Mouse (Mus musculus) midbrain, embryonic 14.5 days (tissue): ENCODE measurements around the gene Cdc14a. TPM values are rescaled to one million over a fixed set of nuclear protein-coding genes. Genes with fewer than 3 reads are reported as not detected.

ENCODE experiments used
- ATAC-seq: fragments of 200-750 bp; cut with Nextera tagmentation; 2 replicates; pipeline ENCODE4 v1.8.0; 2017; ENCODE audit warnings: moderate number of reproducible peaks, moderate library complexity; ENCODE audit not compliant: low FRiP score, low TSS enrichment
- DNase-seq: peaks from one replicate; pipeline ENCODE4 v3.0.0-alpha.2; 2015
- H3K27ac ChIP-seq: fragments of 300-500 bp; sonication (generic); replicated peaks from 2 replicates; pipeline ENCODE4 v1.5.1; 2014; ENCODE audit warnings: mild to moderate bottlenecking, low read depth, low read length, moderate library complexity
- H3K27me3 ChIP-seq: fragments of 300-500 bp; sonication (generic); 2 replicates; pipeline ENCODE4 v1.6.1; 2014; ENCODE audit warnings: low read length, control low read depth, mixed read lengths; ENCODE audit not compliant: control insufficient read depth, insufficient read depth
- H3K36me3 ChIP-seq: fragments of 300-500 bp; sonication (generic); 2 replicates; pipeline ENCODE4 v1.6.1; 2014; ENCODE audit warnings: low read length, control low read depth; ENCODE audit not compliant: control insufficient read depth, insufficient read depth
- H3K4me1 ChIP-seq: fragments of 300-500 bp; sonication (generic); 2 replicates; pipeline ENCODE4 v1.6.1; 2014; ENCODE audit warnings: mild to moderate bottlenecking, antibody characterized with exemption, low read length, control low read depth; ENCODE audit not compliant: control insufficient read depth, insufficient read depth
- H3K4me2 ChIP-seq: fragments of 300-500 bp; sonication (generic); 2 replicates; pipeline ENCODE4 v1.6.1; 2014; ENCODE audit warnings: mild to moderate bottlenecking, low read length, moderate library complexity
- H3K4me3 ChIP-seq: fragments of 300-500 bp; sonication (generic); replicated peaks from 2 replicates; pipeline ENCODE4 v1.5.1; 2014; ENCODE audit warnings: low read depth, low read length
- H3K9ac ChIP-seq: fragments of 300-500 bp; sonication (generic); replicated peaks from 2 replicates; pipeline ENCODE4 v1.6.1; 2014; ENCODE audit warnings: mild to moderate bottlenecking, low read length, moderate library complexity
- H3K9me3 ChIP-seq: fragments of 300-500 bp; sonication (generic); 2 replicates; pipeline ENCODE4 v1.6.1; 2016; ENCODE audit warnings: low read length, control low read depth, mixed read lengths; ENCODE audit not compliant: control insufficient read depth
- WGBS: fragments of 180-500 bp; shearing (Covaris S2); extraction: QIAGEN DNeasy Blood & Tissue Kit; methylation state at CpG from one replicate; pipeline ENCODE4 v1.1.7; 2014; 5-methylcytosine and 5-hydroxymethylcytosine counted together
- polyA plus RNA-seq: library from polyadenylated mRNA; unstranded; fragments of >200 nt; fragmentation: Nextera tagmentation; extraction: Ambion mirVana; gene quantifications from 2 replicates; pipeline ENCODE4 v1.2.1, GENCODE M21; 2014

The Cdc14a gene
- polyA plus RNA-seq, 1 experiment from 2014 or later, result 6.2 TPM

- ATAC-seq (no peak), DNase-seq (peak; percentile 48)
- Histone ChIP-seq H3K27me3 (no peaks in the 10 kb centered on the region), H3K4me2 (no peak overlapping the region), H3K9me3 (no peaks in the 10 kb centered on the region), H3K27ac (0 out of 2 replicates have a peak overlapping the region, but pooled peaks have one; percentile 37), H3K36me3 (no peaks in the 10 kb centered on the region), H3K9ac (no peak overlapping the region), H3K4me1 (peaks cover 11% of the 10 kb centered on the region), H3K4me3 (no peak overlapping the region)
- WGBS, result 38% methylated on average over 11 of the region's 11 CpGs
Measured at GRCm38 (mm10) chr3:116228360-116229245, 195.2 kb downstream of the Cdc14a start.

- ATAC-seq (no peak), DNase-seq (no peak)
- 86% methylated on average over 5 of the region's 5 CpGs for WGBS
- no peak overlapping the region for H3K9ac ChIP-seq
- no peaks in the 10 kb centered on the region for H3K9me3 ChIP-seq
- H3K4me1 ChIP-seq, result peaks cover 18% of the 10 kb centered on the region
- no peaks in the 10 kb centered on the region for H3K36me3 ChIP-seq
- H3K4me2 ChIP-seq, result no peak overlapping the region
- H3K27me3 ChIP-seq, result no peaks in the 10 kb centered on the region
- no peak overlapping the region for H3K27ac ChIP-seq
- no peak overlapping the region for H3K4me3 ChIP-seq
Measured at GRCm38 (mm10) chr3:116227383-116227782, 196.4 kb downstream of the Cdc14a start.

- 94% methylated on average over 6 of the region's 6 CpGs for WGBS
- H3K27ac ChIP-seq, result no peak overlapping the region
Measured at GRCm38 (mm10) chr3:116226915-116227314, 196.9 kb downstream of the Cdc14a start.

More at GRCm38 (mm10) chr3:116226915-116227314, 196.9 kb downstream of the Cdc14a start:
- Histone ChIP-seq H3K4me2 (no peak overlapping the region), H3K9me3 (no peaks in the 10 kb centered on the region), H3K9ac (no peak overlapping the region), H3K27me3 (no peaks in the 10 kb centered on the region), H3K4me3 (no peak overlapping the region), H3K4me1 (peaks cover 21% of the 10 kb centered on the region), H3K36me3 (no peaks in the 10 kb centered on the region)
- DNase-seq (no peak), ATAC-seq (no peak)

Other genes starting within 250 kb of the Cdc14a start
- gene Gpr88, start 170.5 kb downstream of the Cdc14a start, polyA plus RNA-seq, result 1.8 and 2.8 TPM in 2 replicates
- 120 and 126 TPM in 2 replicates for gene Rtca, start 84.2 kb upstream of the Cdc14a start, polyA plus RNA-seq
- gene Dbt, start 89.0 kb upstream of the Cdc14a start, polyA plus RNA-seq, result 7.3 and 7.5 TPM in 2 replicates
- gene Lrrc39, start 138.9 kb upstream of the Cdc14a start, polyA plus RNA-seq, result 0.34 and 0.49 TPM in 2 replicates
- 10.0 and 16.2 TPM in 2 replicates for gene Sass6, start 170.9 kb upstream of the Cdc14a start, polyA plus RNA-seq
- gene Trmt13, start 190.6 kb upstream of the Cdc14a start, polyA plus RNA-seq, result 22.9 and 26.1 TPM in 2 replicates
- 61.4 and 75.5 TPM in 2 replicates for gene Mfsd14a, start 238.6 kb upstream of the Cdc14a start, polyA plus RNA-seq